Mouse (Mus musculus): ENCODE measurements at regions not wholly inside any gene's neighbourhood (a gene's known extent, or its start where the extent isn't known, plus 50 kb on each side); places are given as distances from the start of the nearest gene placed in this dataset.

GRCm38 (mm10) chr9:59226361-59226760, 65.0 kb upstream of the Adpgk start:
- in situ Hi-C loops (cut with MboI; ENCODE audit: low sequenced_read_pairs in 2 of 2, unreplicated experiment in 2 of 2), result no loop called here
- Histone ChIP-seq H3K9me3 (ENCODE audit: control insufficient read depth, insufficient read depth, low read depth, low read length) (no peaks in the 10 kb centered on the region), H3K4me1 (ENCODE audit: control insufficient read depth in 2 of 2, insufficient read depth in 2 of 2, low read length in 2 of 2, poor library complexity in 1 of 2) (no peaks in the 10 kb centered on the region), H3K36me3 (ENCODE audit: control insufficient read depth, insufficient read depth, low read length, poor library complexity, severe bottlenecking) (no peaks in the 10 kb centered on the region), H3K9ac (ENCODE audit: insufficient read depth, low read depth, low read length, poor library complexity, severe bottlenecking) (no peak overlapping the region), H3K27ac (ENCODE audit: insufficient read depth, low read depth, low read length, poor library complexity, severe bottlenecking) (no peak overlapping the region), H3K4me3 (ENCODE audit: insufficient read depth in 1 of 2, low read depth in 1 of 2, low read length in 2 of 2, poor library complexity in 1 of 2, severe bottlenecking in 1 of 2) (no peak overlapping the region)
- no peak for DNase-seq (ENCODE audit: low read depth, low spot score)
- TF ChIP-seq ZC3H11A (IDR thresholded peaks at IDR 0.05; ENCODE audit: borderline replicate concordance, low read depth, low read length), result no peak
- no peak for TF ChIP-seq MAFK (IDR thresholded peaks at IDR 0.05; ENCODE audit: insufficient read depth, low read depth, low read length)
- TF ChIP-seq ZNF384 (IDR thresholded peaks at IDR 0.05; ENCODE audit: low read depth, low read length), result no peak
- TF ChIP-seq CHD2 (IDR thresholded peaks at IDR 0.05; ENCODE audit: low read depth, low read length), result no peak

DNA sequence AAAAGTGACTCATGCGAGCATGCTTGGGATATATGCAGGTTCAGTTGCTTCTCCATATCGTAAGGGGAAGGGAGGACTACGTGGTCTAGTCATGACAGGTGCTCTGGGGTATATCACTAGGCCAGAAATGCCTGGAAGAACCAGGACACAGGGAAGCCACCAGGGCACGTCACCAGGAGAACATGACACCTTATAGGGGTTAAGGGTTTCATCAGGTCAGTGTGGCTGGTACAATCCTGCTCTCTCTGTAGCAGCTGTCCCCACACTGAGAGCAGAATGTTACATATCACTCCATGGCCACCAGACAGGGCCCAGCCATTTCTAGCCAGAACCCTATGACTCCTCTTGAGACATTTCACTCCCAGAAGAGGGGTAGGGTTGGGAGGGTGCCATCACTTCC, 72.1 kb upstream of the Adpgk start:
- no peak overlapping the region for H3K4me3 ChIP-seq (ENCODE audit: insufficient read depth in 1 of 2, low read depth in 1 of 2, low read length in 2 of 2, poor library complexity in 1 of 2, severe bottlenecking in 1 of 2)
- no peaks in the 10 kb centered on the region for H3K36me3 ChIP-seq (ENCODE audit: control insufficient read depth, insufficient read depth, low read length, poor library complexity, severe bottlenecking)
- H3K9me3 ChIP-seq (ENCODE audit: control insufficient read depth, insufficient read depth, low read depth, low read length), result no peaks in the 10 kb centered on the region
- in situ Hi-C loops (cut with MboI; ENCODE audit: low sequenced_read_pairs in 2 of 2, unreplicated experiment in 2 of 2), result no loop called here
- no peaks in the 10 kb centered on the region for H3K4me1 ChIP-seq (ENCODE audit: control insufficient read depth in 2 of 2, insufficient read depth in 2 of 2, low read length in 2 of 2, poor library complexity in 1 of 2)
- DNase-seq (ENCODE audit: low read depth, low spot score), result no peak
- no peak for TF ChIP-seq HCFC1 (IDR thresholded peaks at IDR 0.05; ENCODE audit: borderline replicate concordance, insufficient read depth, low read length)
- TF ChIP-seq ZC3H11A (IDR thresholded peaks at IDR 0.05; ENCODE audit: borderline replicate concordance, low read depth, low read length), result no peak
- no peak for TF ChIP-seq MAFK (IDR thresholded peaks at IDR 0.05; ENCODE audit: insufficient read depth, low read depth, low read length)
- no peak for TF ChIP-seq CHD2 (IDR thresholded peaks at IDR 0.05; ENCODE audit: low read depth, low read length)
- no peak for TF ChIP-seq ZNF384 (IDR thresholded peaks at IDR 0.05; ENCODE audit: low read depth, low read length)
- no peak overlapping the region; the same call in 1 of the 2 replicates for H3K27ac ChIP-seq (ENCODE audit: insufficient read depth, low read depth, low read length, poor library complexity, severe bottlenecking)
- H3K9ac ChIP-seq (ENCODE audit: insufficient read depth, low read depth, low read length, poor library complexity, severe bottlenecking), result no peak overlapping the region

DNA sequence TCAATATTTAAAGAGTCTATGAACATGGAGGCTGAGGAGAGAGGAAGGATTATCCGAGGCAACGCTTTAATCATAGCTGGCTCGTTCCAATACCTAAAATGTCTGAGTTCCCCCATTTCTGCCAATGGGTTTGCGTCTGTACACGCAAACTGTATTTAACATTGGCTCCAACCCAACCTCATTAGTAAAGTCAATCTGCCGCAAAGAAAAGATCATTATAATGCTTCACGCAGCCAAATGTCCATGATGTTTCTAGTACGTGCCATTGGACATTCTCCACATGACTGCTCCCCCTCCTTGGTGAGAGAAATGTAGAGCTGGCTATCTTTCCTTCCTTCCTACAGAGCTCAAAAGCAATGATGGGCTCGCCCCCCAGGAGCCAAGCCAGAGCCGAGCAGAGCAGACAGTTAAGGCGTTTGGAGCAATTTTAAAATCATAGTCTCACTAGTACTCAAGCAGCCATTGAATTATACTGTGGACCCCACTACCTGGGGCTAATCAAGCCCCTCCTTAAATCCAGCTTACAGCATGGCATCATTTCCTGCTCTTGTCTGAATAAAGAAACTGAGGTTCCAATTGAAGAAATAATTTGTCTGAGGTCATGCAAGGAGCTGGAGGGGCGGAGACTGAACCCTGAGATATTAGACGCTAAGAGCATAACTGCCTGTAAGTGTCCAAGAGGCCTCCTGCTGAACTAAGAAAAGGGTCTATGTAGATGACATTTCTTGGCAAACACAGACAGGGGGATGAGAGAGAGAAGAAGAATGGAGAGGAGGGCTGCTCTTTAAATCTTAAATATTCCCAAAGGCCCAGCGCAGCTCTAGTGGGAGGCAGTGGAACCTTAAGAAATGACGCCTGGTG, 88.5 kb upstream of the Adpgk start:
- Histone ChIP-seq H3K4me3 (ENCODE audit: insufficient read depth in 1 of 2, low read depth in 1 of 2, low read length in 2 of 2, poor library complexity in 1 of 2, severe bottlenecking in 1 of 2) (no peak overlapping the region), H3K4me1 (ENCODE audit: control insufficient read depth in 2 of 2, insufficient read depth in 2 of 2, low read length in 2 of 2, poor library complexity in 1 of 2) (no peaks in the 10 kb centered on the region), H3K9ac (ENCODE audit: insufficient read depth, low read depth, low read length, poor library complexity, severe bottlenecking) (no peak overlapping the region), H3K9me3 (ENCODE audit: control insufficient read depth, insufficient read depth, low read depth, low read length) (no peaks in the 10 kb centered on the region), H3K36me3 (ENCODE audit: control insufficient read depth, insufficient read depth, low read length, poor library complexity, severe bottlenecking) (no peaks in the 10 kb centered on the region), H3K27ac (ENCODE audit: insufficient read depth, low read depth, low read length, poor library complexity, severe bottlenecking) (no peak overlapping the region)
- in situ Hi-C loops (cut with MboI; ENCODE audit: low sequenced_read_pairs in 2 of 2, unreplicated experiment in 2 of 2), result no loop called here
- no peak for DNase-seq (ENCODE audit: low read depth, low spot score)
- TF ChIP-seq ZNF384 (IDR thresholded peaks at IDR 0.05; ENCODE audit: low read depth, low read length) (no peak), MAFK (IDR thresholded peaks at IDR 0.05; ENCODE audit: insufficient read depth, low read depth, low read length) (no peak), CHD2 (IDR thresholded peaks at IDR 0.05; ENCODE audit: low read depth, low read length) (no peak), HCFC1 (IDR thresholded peaks at IDR 0.05; ENCODE audit: borderline replicate concordance, insufficient read depth, low read length) (no peak), ZC3H11A (IDR thresholded peaks at IDR 0.05; ENCODE audit: borderline replicate concordance, low read depth, low read length) (no peak)

GRCm38 (mm10) chr9:59199495-59200196, 91.7 kb upstream of the Adpgk start:
- TF ChIP-seq ZNF384 (IDR thresholded peaks at IDR 0.05; ENCODE audit: low read depth, low read length) (no peak), HCFC1 (IDR thresholded peaks at IDR 0.05; ENCODE audit: borderline replicate concordance, insufficient read depth, low read length) (no peak), CHD2 (IDR thresholded peaks at IDR 0.05; ENCODE audit: low read depth, low read length) (no peak), MAFK (IDR thresholded peaks at IDR 0.05; ENCODE audit: insufficient read depth, low read depth, low read length) (no peak)
- in situ Hi-C loops (cut with MboI; ENCODE audit: low sequenced_read_pairs in 2 of 2, unreplicated experiment in 2 of 2), result no loop called here
- DNase-seq (ENCODE audit: low read depth, low spot score), result no peak
- Histone ChIP-seq H3K36me3 (ENCODE audit: control insufficient read depth, insufficient read depth, low read length, poor library complexity, severe bottlenecking) (no peaks in the 10 kb centered on the region), H3K9me3 (ENCODE audit: control insufficient read depth, insufficient read depth, low read depth, low read length) (no peaks in the 10 kb centered on the region), H3K27ac (ENCODE audit: insufficient read depth, low read depth, low read length, poor library complexity, severe bottlenecking) (no peak overlapping the region), H3K9ac (ENCODE audit: insufficient read depth, low read depth, low read length, poor library complexity, severe bottlenecking) (no peak overlapping the region), H3K4me1 (ENCODE audit: control insufficient read depth in 2 of 2, insufficient read depth in 2 of 2, low read length in 2 of 2, poor library complexity in 1 of 2) (no peaks in the 10 kb centered on the region), H3K4me3 (ENCODE audit: insufficient read depth in 1 of 2, low read depth in 1 of 2, low read length in 2 of 2, poor library complexity in 1 of 2, severe bottlenecking in 1 of 2) (no peak overlapping the region)

All from ES-E14 (cell line).